Mouse (Mus musculus): Measurements from ENCODE around the gene Inpp5a.

Inpp5a gene

GRCm38 (mm10) chr7:139439922-139440895, 51.3 kb downstream of the Inpp5a start:
- in situ Hi-C loops (cut with MboI, MseI), result no loop called here

- in situ Hi-C loops (cut with MboI, MseI), result no loop called here
These were observed 52.1 kb downstream of the Inpp5a start for GRCm38 (mm10) chr7:139441022-139441421.

GRCm38 (mm10) chr7:139441761-139442211, 52.9 kb downstream of the Inpp5a start:
- in situ Hi-C loops (cut with MboI, MseI), result no loop called here

- in situ Hi-C loops (cut with MboI, MseI), result no loop called here
These were observed 56.7 kb downstream of the Inpp5a start for GRCm38 (mm10) chr7:139445621-139446020.

GRCm38 (mm10) chr7:139447381-139447780, 58.5 kb downstream of the Inpp5a start:
- in situ Hi-C loops (cut with MboI, MseI), result no loop called here

GRCm38 (mm10) chr7:139450186-139450998, 61.5 kb downstream of the Inpp5a start:
- in situ Hi-C loops (cut with MboI, MseI), result no loop called here

- in situ Hi-C loops (cut with MboI, MseI), result no loop called here
These were observed 62.8 kb downstream of the Inpp5a start for GRCm38 (mm10) chr7:139451711-139452110.

- in situ Hi-C loops (cut with MboI, MseI), result no loop called here
These were observed 63.3 kb downstream of the Inpp5a start for GRCm38 (mm10) chr7:139452199-139452598.

GRCm38 (mm10) chr7:139453198-139453597, 64.3 kb downstream of the Inpp5a start:
- in situ Hi-C loops (cut with MboI, MseI), result no loop called here

GRCm38 (mm10) chr7:139454285-139454684, 65.4 kb downstream of the Inpp5a start:
- in situ Hi-C loops (cut with MboI, MseI), result no loop called here

GRCm38 (mm10) chr7:139456759-139457158, 67.8 kb downstream of the Inpp5a start:
- in situ Hi-C loops (cut with MboI, MseI), result no loop called here

GRCm38 (mm10) chr7:139461344-139461743, 72.4 kb downstream of the Inpp5a start:
- in situ Hi-C loops (cut with MboI, MseI), result loop anchor here (5.0 kb wide), 1 partner anchor 229 kb away; no protein-coding TSS in a partner anchor

- in situ Hi-C loops (cut with MboI, MseI), result loop anchor here (5.0 kb wide), 1 partner anchor 230 kb away; no protein-coding TSS in a partner anchor
These were observed 73.2 kb downstream of the Inpp5a start for GRCm38 (mm10) chr7:139462142-139462541.

- in situ Hi-C loops (cut with MboI, MseI), result no loop called here
These were observed 76.6 kb downstream of the Inpp5a start for GRCm38 (mm10) chr7:139465538-139465937.

GRCm38 (mm10) chr7:139466484-139467176, 77.7 kb downstream of the Inpp5a start:
- in situ Hi-C loops (cut with MboI, MseI), result no loop called here

GRCm38 (mm10) chr7:139467177-139467895, 78.4 kb downstream of the Inpp5a start:
- in situ Hi-C loops (cut with MboI, MseI), result no loop called here

- in situ Hi-C loops (cut with MboI, MseI), result no loop called here
These were observed 79.0 kb downstream of the Inpp5a start for GRCm38 (mm10) chr7:139467896-139468279.

- in situ Hi-C loops (cut with MboI, MseI), result no loop called here
These were observed 79.5 kb downstream of the Inpp5a start for GRCm38 (mm10) chr7:139468440-139468839.

GRCm38 (mm10) chr7:139469457-139469856, 80.5 kb downstream of the Inpp5a start:
- in situ Hi-C loops (cut with MboI, MseI), result no loop called here

GRCm38 (mm10) chr7:139470481-139470880, 81.6 kb downstream of the Inpp5a start:
- in situ Hi-C loops (cut with MboI, MseI), result loop anchor here (5.0 kb wide), 1 partner anchor 168 kb away; no protein-coding TSS in a partner anchor

GRCm38 (mm10) chr7:139472052-139472451, 83.1 kb downstream of the Inpp5a start:
- in situ Hi-C loops (cut with MboI, MseI), result loop anchor here (5.0 kb wide), 1 partner anchor 170 kb away; no protein-coding TSS in a partner anchor

Data from T-helper 2 cell (primary cell).